Mouse (Mus musculus): ENCODE data around the gene Stard13. TPM values are rescaled to one million over a fixed set of nuclear protein-coding genes. Genes with fewer than 3 reads are reported as not detected.

The Stard13 gene
- total and polyA plus RNA-seq, 3 experiments = not detected

DNA sequence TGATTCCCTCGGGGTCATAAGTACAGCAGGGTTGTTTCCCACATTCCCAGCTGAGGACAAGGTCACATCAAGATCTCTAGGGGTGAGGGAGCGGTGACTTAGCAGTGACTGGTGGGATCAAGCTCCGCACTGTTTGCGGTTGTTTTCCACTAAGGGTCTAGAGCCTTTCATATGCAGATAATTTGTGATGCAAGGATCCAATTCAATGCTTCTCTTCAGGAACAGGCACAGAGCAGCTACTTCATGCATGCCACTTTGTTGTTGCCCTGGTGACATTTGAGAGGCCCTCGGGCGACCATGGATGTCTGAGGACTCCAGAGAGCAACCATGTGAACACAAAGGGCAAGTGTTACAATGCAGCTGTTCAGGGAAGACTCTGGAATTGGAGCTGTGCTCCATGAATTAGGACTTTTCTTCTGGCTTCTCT lies 14.9 kb downstream of the Stard13 start:
- H3K27ac ChIP-seq (ENCODE audit: control insufficient read depth, low read depth, low read length) = no peak overlapping the region
- H3K4me1 ChIP-seq (ENCODE audit: control insufficient read depth in 1 of 2, insufficient read depth in 2 of 2, low read length in 2 of 2) = no peaks in the 10 kb centered on the region
- H3K27me3 ChIP-seq (ENCODE audit: control insufficient read depth in 1 of 2, insufficient read depth in 2 of 2, low read length in 2 of 2) = no peaks in the 10 kb centered on the region; a peak in 1 of 4 replicates
- no peak overlapping the region for H3K9ac ChIP-seq (ENCODE audit: control insufficient read depth, low read depth, low read length, poor library complexity, severe bottlenecking)
- DNase-seq (ENCODE audit: low read depth, low spot score) = no peak
- H3K4me3 ChIP-seq (ENCODE audit: control insufficient read depth in 1 of 2, insufficient read depth in 1 of 2, low read depth in 2 of 2, low read length in 2 of 2) = no peak overlapping the region
- H3K36me3 ChIP-seq (ENCODE audit: control insufficient read depth in 1 of 2, insufficient read depth in 2 of 2, low read length in 2 of 2) = no peaks in the 10 kb centered on the region
- H3K79me2 ChIP-seq (ENCODE audit: control insufficient read depth, insufficient read depth, low read length, poor library complexity) = no peaks in the 10 kb centered on the region
- TF ChIP-seq MEF2A (IDR thresholded peaks at IDR 0.05; ENCODE audit: extremely low read depth, insufficient replicate concordance, low read depth, low read length, poor library complexity, severe bottlenecking) (no peak), POLR2AphosphoS2 (IDR thresholded peaks at IDR 0.05; ENCODE audit: low read length) (no peak), ZC3H11A (IDR thresholded peaks at IDR 0.05; ENCODE audit: low read depth, low read length) (no peak), MAZ (IDR thresholded peaks at IDR 0.05; ENCODE audit: low read depth, low read length) (no peak), TBP (IDR thresholded peaks at IDR 0.05; ENCODE audit: low read depth, low read length) (no peak), TCF12 (IDR thresholded peaks at IDR 0.05; ENCODE audit: low read depth, low read length) (no peak), GABPA (IDR thresholded peaks at IDR 0.05; ENCODE audit: low read depth, low read length) (no peak), TAL1 (IDR thresholded peaks at IDR 0.05; ENCODE audit: low read length) (no peak), RCOR1 (IDR thresholded peaks at IDR 0.05; ENCODE audit: low read depth, low read length) (no peak), UBTF (IDR thresholded peaks at IDR 0.05; ENCODE audit: borderline replicate concordance, insufficient read depth, low read depth, low read length) (no peak), NRF1 (IDR thresholded peaks at IDR 0.05; ENCODE audit: insufficient read depth, low read depth, low read length, poor library complexity, severe bottlenecking) (no peak), MYC (IDR thresholded peaks at IDR 0.05; ENCODE audit: low read depth, low read length) (no peak), CTCF (IDR thresholded peaks at IDR 0.05 in 2 of 3, conservative IDR thresholded peaks at IDR 0.05 in 1 of 3; ENCODE audit: control insufficient read depth in 1 of 3, insufficient read depth in 1 of 3, low read depth in 2 of 3, low read length in 3 of 3, poor library complexity in 1 of 3, severe bottlenecking in 1 of 3) (no peak), POLR2A (IDR thresholded peaks at IDR 0.05; ENCODE audit: control insufficient read depth in 1 of 2, insufficient read depth in 1 of 2, low read depth in 1 of 2, low read length in 2 of 2, poor library complexity in 1 of 2) (no peak), MAFK (IDR thresholded peaks at IDR 0.05; ENCODE audit: borderline replicate concordance, low read depth, low read length) (no peak), ZNF384 (IDR thresholded peaks at IDR 0.05; ENCODE audit: low read depth, low read length) (no peak), RAD21 (IDR thresholded peaks at IDR 0.05; ENCODE audit: low read depth, low read length) (no peak), MAX (IDR thresholded peaks at IDR 0.05; ENCODE audit: low read length) (no peak)
- no peaks in the 10 kb centered on the region for H3K9me3 ChIP-seq (replicated peaks; ENCODE audit: insufficient read depth, low read length)

DNA sequence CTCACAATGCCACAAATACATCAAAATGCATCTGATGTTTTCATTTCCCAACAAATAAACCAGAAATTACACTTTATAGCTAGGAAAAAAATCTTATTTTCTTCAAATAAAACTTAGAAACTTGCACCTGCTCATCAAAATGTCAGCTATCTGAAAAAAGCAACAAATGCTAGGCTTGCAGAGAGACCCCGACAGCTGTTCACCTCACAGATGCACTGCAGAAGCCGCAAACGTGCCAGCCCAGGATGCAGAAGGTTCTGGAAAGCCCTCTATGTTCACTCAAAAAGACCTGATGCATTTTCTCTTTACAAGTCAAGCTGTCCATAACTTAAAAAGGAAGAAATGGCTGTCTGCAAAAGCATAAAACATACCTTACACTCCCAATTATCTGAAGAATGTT lies 20.5 kb downstream of the Stard13 start:
- H3K36me3 ChIP-seq (ENCODE audit: control insufficient read depth in 1 of 2, insufficient read depth in 2 of 2, low read length in 2 of 2) = no peaks in the 10 kb centered on the region
- no peak for DNase-seq (ENCODE audit: low read depth, low spot score)
- no peaks in the 10 kb centered on the region; a peak in 1 of 4 replicates for H3K27me3 ChIP-seq (ENCODE audit: control insufficient read depth in 1 of 2, insufficient read depth in 2 of 2, low read length in 2 of 2)
- H3K9me3 ChIP-seq (replicated peaks; ENCODE audit: insufficient read depth, low read length) = no peaks in the 10 kb centered on the region
- H3K4me1 ChIP-seq (ENCODE audit: control insufficient read depth in 1 of 2, insufficient read depth in 2 of 2, low read length in 2 of 2) = no peaks in the 10 kb centered on the region
- no peak overlapping the region for H3K4me3 ChIP-seq (ENCODE audit: control insufficient read depth in 1 of 2, insufficient read depth in 1 of 2, low read depth in 2 of 2, low read length in 2 of 2)
- no peak overlapping the region for H3K9ac ChIP-seq (ENCODE audit: control insufficient read depth, low read depth, low read length, poor library complexity, severe bottlenecking)
- no peaks in the 10 kb centered on the region for H3K79me2 ChIP-seq (ENCODE audit: control insufficient read depth, insufficient read depth, low read length, poor library complexity)
- no peak overlapping the region for H3K27ac ChIP-seq (ENCODE audit: control insufficient read depth, low read depth, low read length)
- TF ChIP-seq JUND (IDR thresholded peaks at IDR 0.05; ENCODE audit: low read depth, low read length) (no peak), POLR2AphosphoS5 (IDR thresholded peaks at IDR 0.05; ENCODE audit: borderline replicate concordance, low read depth, low read length) (no peak), CTCF (IDR thresholded peaks at IDR 0.05 in 2 of 3, conservative IDR thresholded peaks at IDR 0.05 in 1 of 3; ENCODE audit: control insufficient read depth in 1 of 3, insufficient read depth in 1 of 3, low read depth in 2 of 3, low read length in 3 of 3, poor library complexity in 1 of 3, severe bottlenecking in 1 of 3) (no peak), MAZ (IDR thresholded peaks at IDR 0.05; ENCODE audit: low read depth, low read length) (no peak), MYC (IDR thresholded peaks at IDR 0.05; ENCODE audit: low read depth, low read length) (no peak), MAFK (IDR thresholded peaks at IDR 0.05; ENCODE audit: borderline replicate concordance, low read depth, low read length) (no peak), ELF1 (IDR thresholded peaks at IDR 0.05; ENCODE audit: low read depth, low read length) (no peak), NRF1 (IDR thresholded peaks at IDR 0.05; ENCODE audit: insufficient read depth, low read depth, low read length, poor library complexity, severe bottlenecking) (no peak), ZC3H11A (IDR thresholded peaks at IDR 0.05; ENCODE audit: low read depth, low read length) (no peak), E2F4 (IDR thresholded peaks at IDR 0.05; ENCODE audit: borderline replicate concordance, low read depth, low read length) (no peak)

Measured in MEL (cell line).